Mouse (Mus musculus) layer of hippocampus, adult 2 months (tissue): Measurements from ENCODE around the gene Arhgap9. TPM values are rescaled to one million over a fixed set of nuclear protein-coding genes. Genes with fewer than 3 reads are reported as not detected.

Experiments used
- DNase-seq, 2 experiments: peaks; one replicate each; pipeline ENCODE4 v3.0.0; 2022; ENCODE audit warnings: low spot score in 2 of 2
- H3K27ac ChIP-seq: fragments of 200-600 bp; 2 replicates; pipeline ENCODE4 v1.8.1; 2022
- H3K4me3 ChIP-seq: fragments of 200-600 bp; 2 replicates; pipeline ENCODE4 v1.8.1; 2022; ENCODE audit warnings: mild to moderate bottlenecking
- CTCF ChIP-seq: fragments of 200-600 bp; conservative IDR thresholded peaks from 2 replicates; pipeline ENCODE4 v1.8.1; 2022; ENCODE audit warnings: antibody characterized with exemption, mild to moderate bottlenecking, moderate library complexity
- total RNA-seq, 2 experiments: library from RNA; stranded (reverse); gene quantifications; 2 replicates each; pipeline ENCODE4 v1.2.3; 2021

Gene Arhgap9
- total RNA-seq, 2 experiments from 2014 or later = 0.56 to 0.79 TPM

DNA sequence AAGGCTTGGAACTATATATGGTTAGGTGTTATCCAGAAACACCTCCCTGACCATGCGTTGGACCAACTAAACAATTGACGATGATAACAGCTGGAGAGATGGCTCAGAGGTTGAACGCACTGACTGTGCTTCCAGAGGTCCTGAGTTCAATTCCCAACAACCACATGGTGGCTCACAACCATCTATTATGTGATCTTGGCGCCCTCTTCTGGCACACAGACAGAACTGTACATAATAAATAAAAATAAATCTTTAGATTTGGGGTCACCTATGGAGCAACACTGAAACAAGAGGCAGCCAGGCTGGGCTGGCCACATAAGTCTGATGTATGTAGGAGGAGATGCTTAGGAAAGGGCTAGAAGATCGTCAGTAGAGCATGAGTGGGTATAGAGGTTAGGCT is 11.4 kb downstream of the Arhgap9 start:
- H3K4me3 ChIP-seq = no peak overlapping the region
- no peak overlapping the region for H3K27ac ChIP-seq
- peak; percentile 63 for TF ChIP-seq CTCF
- DNase-seq = no peak

DNA sequence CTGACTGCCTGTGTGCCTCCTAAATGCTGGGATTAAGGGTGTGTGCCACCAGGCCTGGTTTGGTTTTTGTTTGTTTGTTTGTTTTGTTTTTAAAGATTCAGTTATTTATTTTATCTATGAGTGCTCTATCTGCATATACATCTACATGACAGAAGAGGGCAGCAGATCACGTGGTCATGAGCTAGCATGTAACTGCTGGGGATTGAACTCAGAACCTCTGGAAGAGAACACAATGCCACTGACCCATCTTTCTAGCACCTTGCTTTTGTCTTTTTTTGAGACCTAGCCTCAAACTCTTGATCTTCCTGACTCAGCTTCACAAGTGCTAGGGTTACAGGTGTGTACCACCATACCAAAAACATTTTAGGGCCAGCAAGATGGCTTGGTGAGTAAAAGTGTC is 13.5 kb downstream of the Arhgap9 start:
- no peak overlapping the region for H3K4me3 ChIP-seq
- peak; percentile 56 for TF ChIP-seq CTCF
- no peak for DNase-seq
- H3K27ac ChIP-seq = no peak overlapping the region

DNA sequence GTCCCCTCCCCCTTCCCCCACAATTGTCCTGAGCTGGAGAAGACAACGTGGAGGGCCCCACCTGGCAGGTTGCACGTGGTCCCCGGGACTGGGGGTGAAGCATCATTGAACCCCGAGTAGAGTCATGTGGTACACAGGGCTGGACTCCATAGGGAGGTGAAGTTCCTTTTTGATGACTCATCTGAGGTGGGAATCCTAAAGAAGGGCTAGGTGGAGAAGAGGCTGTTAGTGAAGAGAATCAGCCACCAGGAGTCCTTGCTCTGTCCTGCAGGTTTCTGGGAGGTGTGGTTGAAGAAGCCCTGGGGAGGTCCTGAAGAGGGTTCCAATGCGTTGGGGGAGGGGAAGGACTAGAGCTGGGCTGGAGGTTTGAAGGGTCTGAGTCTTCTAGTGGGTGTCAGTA is 15.2 kb downstream of the Arhgap9 start:
- H3K4me3 ChIP-seq = no peak overlapping the region
- TF ChIP-seq CTCF = no peak
- DNase-seq = no peak
- H3K27ac ChIP-seq = no peak overlapping the region

DNA sequence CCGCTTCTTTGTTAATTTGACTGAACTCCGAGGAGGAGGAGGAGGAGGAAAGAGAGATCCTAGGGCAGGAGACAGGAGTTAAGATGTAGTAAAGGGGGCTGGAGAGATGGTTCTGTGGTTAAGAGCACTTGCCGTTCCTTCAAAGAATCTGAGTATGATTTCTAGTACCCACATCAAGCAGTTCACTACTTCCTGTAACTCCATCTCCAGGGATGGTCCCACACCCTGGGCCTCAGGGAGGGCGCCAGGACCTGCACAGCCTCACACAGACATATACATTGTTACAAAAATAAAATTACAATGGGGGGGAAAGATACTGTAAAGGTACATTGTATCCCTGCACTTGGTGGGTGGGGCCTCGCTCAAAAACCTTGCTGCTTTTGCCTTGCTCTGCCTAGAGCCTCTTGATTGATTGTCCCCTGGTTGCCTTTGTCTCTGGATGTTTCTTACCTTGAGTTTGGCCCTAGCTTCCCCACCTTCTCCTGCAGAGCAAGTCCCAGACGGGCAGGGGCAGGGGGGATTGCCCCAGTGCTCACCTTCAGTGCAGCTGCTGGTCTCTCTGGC is 15.9 kb downstream of the Arhgap9 start:
- Histone ChIP-seq H3K27ac (no peak overlapping the region), H3K4me3 (no peak overlapping the region)
- no peak for TF ChIP-seq CTCF
- DNase-seq = no peak

DNA sequence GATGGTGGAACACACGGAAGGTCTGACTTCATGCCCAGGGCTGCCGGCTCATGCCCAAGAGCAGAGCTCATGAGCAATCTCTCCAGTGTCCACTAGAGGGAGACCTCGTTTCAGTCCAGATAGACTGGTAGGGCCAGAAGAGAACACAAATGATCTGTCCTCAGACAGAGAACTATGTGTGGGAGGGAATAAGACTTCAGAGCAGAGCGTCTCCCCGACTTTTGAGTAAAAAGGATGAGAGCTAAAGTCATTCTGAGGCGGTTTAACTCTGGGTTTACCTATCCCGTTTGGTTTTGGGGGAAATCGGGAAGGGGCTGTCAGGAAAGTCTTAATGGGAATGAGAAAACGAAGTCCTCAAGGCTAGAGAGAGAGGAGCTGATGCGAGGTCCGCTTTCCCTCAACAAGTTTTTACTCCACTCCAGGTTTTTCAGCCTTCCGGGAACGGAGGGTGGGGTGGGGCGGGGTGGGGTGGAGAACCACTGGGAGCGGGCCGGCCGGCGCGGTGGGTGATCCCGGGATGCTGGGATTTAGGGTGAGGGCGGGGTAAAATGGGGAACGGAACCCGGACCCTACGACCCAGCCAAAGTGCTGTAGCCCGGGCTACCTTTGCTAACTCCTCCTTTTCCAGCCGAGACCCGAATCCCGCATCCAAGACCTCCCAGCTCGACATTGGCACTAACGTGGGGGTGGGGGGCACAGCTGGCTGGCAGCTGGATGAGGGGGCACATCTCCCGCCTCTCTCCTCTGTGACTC is 17.3 kb downstream of the Arhgap9 start:
- Histone ChIP-seq H3K27ac (peak overlapping the region; percentile 73), H3K4me3 (peak overlapping the region; percentile 51)
- DNase-seq = peak; percentile 89 to 90
- peak; percentile 98 for TF ChIP-seq CTCF

DNA sequence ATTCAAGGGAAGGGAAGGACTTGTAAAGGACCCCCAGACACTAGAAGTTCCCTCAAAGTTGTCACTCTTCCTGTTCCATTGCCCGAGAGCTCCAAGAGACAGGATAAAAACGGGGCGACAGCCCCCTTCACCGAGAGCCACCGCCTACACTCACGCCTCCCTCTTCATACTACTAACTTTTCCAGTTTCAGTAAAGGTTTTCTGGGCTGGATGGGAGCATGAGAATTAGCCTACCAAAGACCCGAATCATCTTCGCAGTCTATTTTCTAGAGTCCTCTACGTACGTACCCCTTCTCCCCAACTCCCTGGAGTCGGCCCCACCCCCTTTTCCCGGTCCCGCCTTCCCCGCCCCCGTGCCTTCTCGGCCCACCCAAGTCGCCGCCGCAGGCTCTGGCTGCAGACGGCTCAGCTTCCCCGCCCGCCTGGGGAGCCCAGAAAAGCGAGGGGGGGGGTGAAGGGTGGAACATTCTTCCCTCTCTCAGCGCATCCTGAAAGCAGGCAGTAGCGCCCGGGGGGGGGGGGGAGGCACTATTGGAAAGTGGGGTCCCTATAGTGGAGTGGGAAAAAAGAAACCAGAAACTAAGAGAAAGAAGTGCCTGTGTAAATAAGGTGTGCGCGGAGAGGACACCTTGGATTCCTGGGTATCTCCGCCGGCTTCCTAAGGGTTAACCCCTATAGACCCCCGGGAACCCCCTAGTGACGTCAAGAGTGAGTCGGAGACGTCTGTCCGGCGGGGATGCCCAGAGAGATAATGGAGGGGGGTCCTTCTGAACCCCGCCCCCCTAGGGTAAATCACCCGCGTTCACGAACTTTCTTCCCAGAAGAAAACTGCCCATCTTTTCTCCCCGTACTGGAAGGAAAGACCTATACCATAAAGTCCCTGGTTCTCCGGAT is 18.2 kb downstream of the Arhgap9 start:
- TF ChIP-seq CTCF = no peak
- peak overlapping the region; percentile 71 for H3K27ac ChIP-seq
- H3K4me3 ChIP-seq = peak overlapping the region; percentile 51
- DNase-seq = no peak

DNA sequence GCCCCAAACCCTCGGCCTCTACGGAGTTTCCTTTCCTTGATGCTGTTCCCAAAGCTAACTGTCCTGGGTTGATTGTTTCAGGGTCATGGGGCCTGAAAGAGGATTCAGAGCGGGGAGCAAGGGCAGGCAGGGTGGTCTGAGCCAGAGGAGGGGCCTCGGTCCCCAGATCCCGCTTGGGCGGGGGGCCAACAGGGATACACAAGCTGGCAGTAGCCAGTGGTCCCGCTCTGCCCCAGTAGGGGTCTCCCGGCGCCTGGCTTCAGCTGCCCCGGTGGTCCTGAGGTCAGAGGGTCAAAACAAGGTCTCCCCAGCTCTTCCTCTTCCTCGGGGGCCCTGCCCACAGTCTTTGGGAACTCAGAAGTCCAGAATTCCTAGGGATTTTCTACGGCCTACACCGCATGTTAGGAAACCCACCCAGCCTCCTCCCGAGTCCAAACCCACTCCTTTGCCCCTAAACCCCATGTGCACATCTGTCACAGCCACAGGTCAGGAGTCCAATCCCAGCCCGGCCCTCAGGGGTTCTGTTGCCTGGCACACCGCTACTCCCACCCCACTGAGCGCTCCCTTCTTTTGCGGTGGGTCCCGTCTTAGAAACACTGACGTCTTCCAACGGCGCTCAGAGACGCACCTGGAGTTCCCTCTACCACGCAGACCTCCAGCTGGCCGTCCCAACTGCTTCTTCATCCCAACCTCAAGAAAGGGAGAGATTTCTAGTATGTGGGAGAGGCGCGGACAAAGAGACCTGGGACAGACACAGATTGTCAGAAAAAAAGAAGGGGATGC is 19.0 kb downstream of the Arhgap9 start:
- no peak for TF ChIP-seq CTCF
- no peak for DNase-seq
- Histone ChIP-seq H3K27ac (no peak overlapping the region), H3K4me3 (peak overlapping the region; percentile 51; the same call in 1 of the 2 replicates)

DNA sequence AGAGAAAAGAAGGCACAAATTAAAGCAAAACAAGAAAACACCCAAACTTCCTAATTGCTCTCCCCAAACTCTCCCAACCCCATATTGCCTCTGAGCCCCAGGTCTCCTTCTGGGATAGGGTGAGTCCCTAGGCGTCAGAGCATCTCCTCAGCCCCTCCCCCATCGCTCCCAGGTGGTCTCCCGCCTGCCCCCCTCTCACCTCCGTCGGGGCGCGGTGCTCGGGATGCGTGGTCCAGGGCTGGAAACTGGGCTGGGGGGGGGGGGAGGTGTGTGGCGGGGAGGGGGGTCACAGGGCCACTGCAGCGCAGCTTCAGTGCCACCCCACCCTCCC is 19.6 kb downstream of the Arhgap9 start:
- Histone ChIP-seq H3K27ac (no peak overlapping the region), H3K4me3 (peak overlapping the region; percentile 43)
- DNase-seq = no peak
- no peak for TF ChIP-seq CTCF

DNA sequence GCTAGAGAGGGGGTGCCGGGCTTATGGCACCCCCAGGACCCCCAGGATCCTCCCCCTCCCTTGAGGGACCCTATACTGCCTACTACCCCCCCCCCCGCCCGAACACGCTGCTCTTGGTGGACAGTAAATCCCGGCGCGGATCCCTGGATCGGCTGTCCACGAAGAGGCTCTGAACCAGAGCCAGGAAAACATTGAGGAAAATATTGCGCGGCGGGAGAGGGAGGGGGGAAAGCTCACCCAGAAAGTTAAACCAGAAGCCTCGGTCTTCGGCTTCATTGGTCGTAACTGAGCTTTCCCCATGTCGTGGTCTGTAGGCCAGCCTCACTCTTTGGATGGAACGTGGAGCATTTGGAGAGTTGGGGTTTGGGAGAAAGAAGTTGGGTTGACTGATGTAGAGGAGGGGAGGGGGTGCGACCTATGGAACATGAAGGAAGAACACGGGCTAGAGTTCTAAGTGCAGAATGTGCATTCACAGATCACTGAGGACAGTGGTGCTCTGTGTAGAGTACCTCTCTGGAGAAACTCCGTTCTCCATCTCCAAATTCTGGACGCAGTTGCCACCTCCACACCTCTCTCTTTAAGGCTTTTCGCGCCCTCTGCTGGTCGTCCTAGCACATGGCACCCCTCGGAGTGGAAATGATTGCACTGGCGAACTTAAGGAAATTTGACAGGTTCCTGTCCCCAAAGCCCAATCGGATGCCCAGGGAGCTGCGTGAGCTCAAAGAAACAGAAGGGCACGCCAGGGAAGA is 20.3 kb downstream of the Arhgap9 start, which contains the start of gene Gli1:
TSS of gene Gli1 (minus strand) at position 84 of the 749 bp plus-strand sequence.
- DNase-seq = peak; percentile 59 to 81
- TF ChIP-seq CTCF = peak; percentile 93
- no peak within 1 kb of the TSS for H3K27ac ChIP-seq
- H3K4me3 ChIP-seq = peak within 1 kb of the TSS; percentile 43

DNA sequence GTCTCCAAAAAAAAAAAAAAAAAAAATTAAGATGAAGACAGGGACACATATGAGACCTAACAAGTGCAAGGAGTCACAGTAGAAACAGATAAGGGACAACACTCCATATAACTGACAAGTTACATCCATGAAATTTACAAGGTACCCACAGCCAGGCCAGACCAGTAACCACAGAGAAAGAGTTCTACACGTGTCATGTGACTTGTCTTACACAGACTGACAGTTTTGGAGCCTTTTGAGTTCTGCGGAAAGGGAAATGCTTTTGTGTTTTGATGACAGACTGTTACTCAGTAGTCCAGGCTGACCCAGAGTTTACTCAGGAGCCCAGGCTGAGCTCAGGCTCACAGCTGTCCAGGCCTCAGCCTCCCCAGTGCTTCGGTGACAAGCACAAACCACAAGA is 21.3 kb downstream of the Arhgap9 start:
- no peak for DNase-seq
- Histone ChIP-seq H3K27ac (no peak overlapping the region), H3K4me3 (no peak overlapping the region)
- TF ChIP-seq CTCF = no peak

DNA sequence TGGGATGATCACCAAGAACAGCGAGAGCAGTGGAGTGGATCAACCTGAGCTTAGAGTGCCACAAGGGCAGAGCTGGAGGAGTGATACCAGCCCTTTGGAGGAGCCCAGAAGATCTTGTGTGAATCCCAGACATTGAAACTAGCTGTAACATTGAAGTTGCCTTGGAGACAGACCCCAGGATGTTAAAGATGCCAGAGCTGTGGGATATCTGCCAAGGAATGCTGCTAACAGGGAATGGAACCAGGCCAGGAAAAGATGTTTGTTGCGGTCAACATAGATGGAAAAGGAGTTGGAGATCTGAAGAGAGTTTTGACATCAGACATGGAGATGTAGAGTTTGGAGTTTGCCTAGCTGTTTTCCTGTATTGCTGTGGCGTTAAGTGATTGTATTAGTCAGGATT is 24.4 kb downstream of the Arhgap9 start:
- no peak for DNase-seq
- no peak for TF ChIP-seq CTCF
- H3K4me3 ChIP-seq = no peak overlapping the region
- H3K27ac ChIP-seq = no peak overlapping the region

DNA sequence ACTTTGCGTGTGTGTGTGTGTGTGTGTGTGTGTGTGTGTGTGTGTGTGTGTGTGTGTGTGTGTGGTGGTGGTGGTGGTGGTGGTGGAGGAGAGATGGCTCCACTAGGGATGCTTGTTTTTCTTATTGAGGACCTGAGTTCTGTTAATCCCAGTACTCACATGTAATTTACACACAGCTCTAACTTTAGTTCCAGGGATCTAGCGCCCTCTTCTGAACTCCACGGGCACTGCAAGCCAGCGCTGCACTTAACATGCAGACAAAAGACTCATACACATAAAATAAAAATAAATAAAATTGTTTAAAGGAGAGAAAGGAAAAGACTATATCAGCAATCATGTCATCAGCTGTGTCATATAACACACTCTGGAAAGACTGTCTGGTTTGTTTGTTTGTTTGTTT is 27.2 kb downstream of the Arhgap9 start:
- Histone ChIP-seq H3K4me3 (no peak overlapping the region), H3K27ac (no peak overlapping the region)
- no peak for DNase-seq
- peak; percentile 63 for TF ChIP-seq CTCF
